Mouse (Mus musculus) myocyte (in vitro differentiated cells): Measurements from ENCODE around the gene Pmp22.

Source experiments
- CEBPB ChIP-seq: IDR thresholded peaks from 2 replicates; pipeline ENCODE4 v1.6.1; 2011; ENCODE audit warnings: mild to moderate bottlenecking, moderate library complexity; ENCODE audit not compliant: poor library complexity, insufficient read depth, severe bottlenecking
- E2F4 ChIP-seq: IDR thresholded peaks from one replicate; pipeline ENCODE4 v1.6.1; 2011; ENCODE audit warnings: mild to moderate bottlenecking, control low read depth, moderate library complexity; ENCODE audit not compliant: insufficient read depth
- MAX ChIP-seq: IDR thresholded peaks from one replicate; pipeline ENCODE4 v1.6.1; 2011; ENCODE audit warnings: low read depth, mild to moderate bottlenecking, control low read depth
- MYOG ChIP-seq, 3 experiments: IDR thresholded peaks; one replicate each; pipeline ENCODE4 v1.6.1; 2011; ENCODE audit warnings: control low read depth in 2 of 3, low read depth in 2 of 3, mild to moderate bottlenecking in 2 of 3; ENCODE audit not compliant: insufficient read length in 2 of 3, control insufficient read depth in 1 of 3, insufficient read depth in 1 of 3
- POLR2A ChIP-seq: IDR thresholded peaks from one replicate; pipeline ENCODE4 v1.6.1; 2011; ENCODE audit warnings: low read depth, mild to moderate bottlenecking, control low read depth, moderate library complexity; ENCODE audit not compliant: insufficient read length
- POLR2AphosphoS2 ChIP-seq: IDR thresholded peaks from one replicate; pipeline ENCODE4 v1.6.1; 2011; ENCODE audit warnings: low read depth, control low read depth; ENCODE audit not compliant: insufficient read length
- TCF12 ChIP-seq: IDR thresholded peaks from one replicate; pipeline ENCODE4 v1.6.1; 2011; ENCODE audit warnings: mild to moderate bottlenecking, control low read depth; ENCODE audit not compliant: poor library complexity, insufficient read depth, severe bottlenecking
- USF1 ChIP-seq: IDR thresholded peaks from one replicate; pipeline ENCODE4 v1.6.1; 2011; ENCODE audit warnings: low read depth, mild to moderate bottlenecking, control low read depth, moderate library complexity

DNA sequence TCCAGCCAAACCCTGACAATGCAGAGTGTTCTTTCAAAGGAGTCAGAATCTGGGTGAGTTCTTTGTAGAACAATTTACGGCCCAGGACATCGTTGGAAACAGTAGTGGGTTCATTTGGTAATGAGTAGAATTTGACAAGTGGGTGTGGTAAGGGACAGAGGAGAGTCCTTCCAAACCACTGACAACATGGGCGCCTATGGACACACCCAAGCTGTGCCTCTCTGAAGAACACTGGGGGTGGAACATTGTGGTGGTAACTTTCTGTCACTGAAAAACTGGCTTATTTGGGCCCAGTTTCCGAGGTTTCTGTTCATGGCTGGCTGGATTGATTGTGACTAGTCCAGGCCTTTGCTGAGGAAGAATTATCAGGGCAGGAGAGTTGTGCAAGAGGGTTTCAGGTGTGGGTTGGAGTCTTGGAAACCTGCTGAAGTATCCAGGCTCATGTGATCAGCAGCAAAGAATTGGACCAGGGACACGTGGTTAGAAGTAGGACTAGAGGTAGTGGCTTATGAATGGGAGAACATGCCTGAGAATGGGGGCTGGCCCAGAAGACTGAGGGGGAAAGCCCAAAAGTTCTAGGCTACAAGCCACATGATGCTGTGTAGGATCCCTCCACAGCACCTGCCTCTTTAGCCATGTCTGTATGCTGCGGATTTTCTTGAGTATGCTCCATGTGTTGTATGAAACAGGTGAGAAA is 35.4 kb downstream of the Pmp22 start:
- no peak for TF ChIP-seq POLR2A
- TF ChIP-seq POLR2AphosphoS2, result no peak
- TF ChIP-seq USF1, result no peak
- no peak for TF ChIP-seq CEBPB
- no peak for TF ChIP-seq MAX
- no peak for TF ChIP-seq MYOG (IDR thresholded peaks at IDR 0.05; ENCODE audit: control insufficient read depth in 1 of 3, insufficient read depth in 1 of 3, insufficient read length in 2 of 3, low read depth in 2 of 3)
- no peak for TF ChIP-seq TCF12
- no peak for TF ChIP-seq E2F4
